Mouse (Mus musculus): ENCODE results near the gene Pcbp1.

The Pcbp1 gene

GRCm38 (mm10) chr6:86526032-86526960 is at the start of gene Pcbp1:
Gene Pcbp1 (minus strand): TSS chr6:86526321.
- peak; percentile 89 for DNase-seq (ENCODE audit: low spot score)

- no peak for DNase-seq (ENCODE audit: low spot score)
Observed at GRCm38 (mm10) chr6:86574495-86574894, 48.4 kb upstream of the Pcbp1 start.

GRCm38 (mm10) chr6:86570830-86571229 is 44.7 kb upstream of the Pcbp1 start:
- no peak for DNase-seq (ENCODE audit: low spot score)

- no peak for DNase-seq (ENCODE audit: low spot score)
Observed at GRCm38 (mm10) chr6:86569461-86569820, 43.3 kb upstream of the Pcbp1 start.

GRCm38 (mm10) chr6:86568816-86569460 is 42.8 kb upstream of the Pcbp1 start:
- no peak for DNase-seq (ENCODE audit: low spot score)

- no peak for DNase-seq (ENCODE audit: low spot score)
Observed at GRCm38 (mm10) chr6:86565782-86566181, 39.7 kb upstream of the Pcbp1 start.

- peak; percentile 14 for DNase-seq (ENCODE audit: low spot score)
Observed at GRCm38 (mm10) chr6:86557182-86557581, 31.1 kb upstream of the Pcbp1 start.

GRCm38 (mm10) chr6:86556345-86557058 is 30.4 kb upstream of the Pcbp1 start:
- DNase-seq (ENCODE audit: low spot score): no peak

- no peak for DNase-seq (ENCODE audit: low spot score)
Observed at GRCm38 (mm10) chr6:86550587-86550986, 24.5 kb upstream of the Pcbp1 start.

- peak; percentile 69 for DNase-seq (ENCODE audit: low spot score)
Observed at GRCm38 (mm10) chr6:86547880-86548367, 21.8 kb upstream of the Pcbp1 start.

- DNase-seq (ENCODE audit: low spot score): no peak
Observed at GRCm38 (mm10) chr6:86547228-86547755, 21.2 kb upstream of the Pcbp1 start.

- DNase-seq (ENCODE audit: low spot score): no peak
Observed at GRCm38 (mm10) chr6:86545236-86545635, 19.1 kb upstream of the Pcbp1 start.

- DNase-seq (ENCODE audit: low spot score): no peak
Observed at GRCm38 (mm10) chr6:86543869-86544268, 17.7 kb upstream of the Pcbp1 start.

- no peak for DNase-seq (ENCODE audit: low spot score)
Observed at GRCm38 (mm10) chr6:86543060-86543459, 16.9 kb upstream of the Pcbp1 start.

GRCm38 (mm10) chr6:86541650-86542049 is 15.5 kb upstream of the Pcbp1 start:
- DNase-seq (ENCODE audit: low spot score): no peak

- DNase-seq (ENCODE audit: low spot score): no peak
Observed at GRCm38 (mm10) chr6:86528451-86528785, 2.3 kb upstream of the Pcbp1 start.

- DNase-seq (ENCODE audit: low spot score): no peak
Observed at GRCm38 (mm10) chr6:86527766-86528450, 1.8 kb upstream of the Pcbp1 start.

- peak; percentile 74 for DNase-seq (ENCODE audit: low spot score)
Observed at GRCm38 (mm10) chr6:86526961-86527740, 1.0 kb upstream of the Pcbp1 start.

GRCm38 (mm10) chr6:86525646-86526031 is 482 bp downstream of the Pcbp1 start:
- DNase-seq (ENCODE audit: low spot score): peak; percentile 56

- peak; percentile 58 for DNase-seq (ENCODE audit: low spot score)
Observed at GRCm38 (mm10) chr6:86524879-86525645, 1.1 kb downstream of the Pcbp1 start.
